Mouse (Mus musculus): ENCODE results near the gene Cachd1.
A peak's percentile ranks its signal among the peaks of the same experiment; 100 is the strongest.

Cachd1 gene

GRCm38 (mm10) chr4:100926608-100927007 lies 150.1 kb downstream of the Cachd1 start:
- DNase-seq = no peak

GRCm38 (mm10) chr4:100927059-100927458 lies 150.6 kb downstream of the Cachd1 start:
- no peak for DNase-seq

- no peak for DNase-seq
Observed at GRCm38 (mm10) chr4:100943689-100944088, 167.2 kb downstream of the Cachd1 start.

- no peak for DNase-seq
Observed at GRCm38 (mm10) chr4:100944276-100944675, 167.8 kb downstream of the Cachd1 start.

GRCm38 (mm10) chr4:100945171-100945899 lies 168.9 kb downstream of the Cachd1 start:
- DNase-seq = no peak

GRCm38 (mm10) chr4:100948494-100949425 lies 172.3 kb downstream of the Cachd1 start:
- DNase-seq = no peak

- DNase-seq = no peak
Observed at GRCm38 (mm10) chr4:100950316-100950715, 173.8 kb downstream of the Cachd1 start.

- DNase-seq = no peak
Observed at GRCm38 (mm10) chr4:100951876-100952275, 175.4 kb downstream of the Cachd1 start.

- DNase-seq = no peak
Observed at GRCm38 (mm10) chr4:100963341-100963740, 186.9 kb downstream of the Cachd1 start.

GRCm38 (mm10) chr4:100963796-100964195 lies 187.3 kb downstream of the Cachd1 start:
- no peak for DNase-seq

GRCm38 (mm10) chr4:100967703-100968392 lies 191.4 kb downstream of the Cachd1 start:
- no peak for DNase-seq

- no peak for DNase-seq
Observed at GRCm38 (mm10) chr4:100973641-100974454, 197.4 kb downstream of the Cachd1 start.

GRCm38 (mm10) chr4:100974455-100975035 lies 198.1 kb downstream of the Cachd1 start:
- no peak for DNase-seq

GRCm38 (mm10) chr4:100977522-100977921 lies 201.0 kb downstream of the Cachd1 start:
- no peak for DNase-seq

GRCm38 (mm10) chr4:100987187-100987586 lies 210.7 kb downstream of the Cachd1 start:
- no peak for DNase-seq

- DNase-seq = peak; percentile 20
Observed at GRCm38 (mm10) chr4:100988231-100988799, 211.8 kb downstream of the Cachd1 start.

- peak; percentile 53 for DNase-seq
Observed at GRCm38 (mm10) chr4:100990996-100991395, 214.5 kb downstream of the Cachd1 start.

GRCm38 (mm10) chr4:100992086-100992485 lies 215.6 kb downstream of the Cachd1 start:
- no peak for DNase-seq

- no peak for DNase-seq
Observed at GRCm38 (mm10) chr4:100994442-100995255, 218.2 kb downstream of the Cachd1 start.

- no peak for DNase-seq
Observed at GRCm38 (mm10) chr4:100995617-100996016, 219.1 kb downstream of the Cachd1 start.

Measured in kidney, adult 18-20 months (tissue).